Mouse (Mus musculus) adrenal gland, postnatal 36 days (tissue): ENCODE data around the gene Stac2. TPM values are rescaled to one million over a fixed set of nuclear protein-coding genes. Genes with fewer than 3 reads are reported as not detected.

Source experiments
- DNase-seq, 2 experiments: peaks; one replicate each; pipeline ENCODE4 v3.0.0; 2021; ENCODE audit warnings: mixed read lengths in 1 of 2
- total RNA-seq, 2 experiments: library from RNA; stranded (reverse); gene quantifications; 2 replicates each; pipeline ENCODE4 v1.2.3; 2021

Stac2 gene
- total RNA-seq, 2 experiments from 2014 or later: 1.7 to 6.9 TPM

GRCm38 (mm10) chr11:98050940-98051339, 2.3 kb downstream of the Stac2 start:
- DNase-seq: no peak

- no peak for DNase-seq
These were observed 2.8 kb downstream of the Stac2 start for GRCm38 (mm10) chr11:98050520-98050815.

- no peak for DNase-seq
These were observed 3.4 kb downstream of the Stac2 start for GRCm38 (mm10) chr11:98049672-98050519.

- no peak for DNase-seq
These were observed 5.5 kb downstream of the Stac2 start for GRCm38 (mm10) chr11:98047745-98048144.

GRCm38 (mm10) chr11:98046466-98046865, 6.8 kb downstream of the Stac2 start:
- DNase-seq: peak; percentile 85

GRCm38 (mm10) chr11:98045596-98045995, 7.7 kb downstream of the Stac2 start:
- DNase-seq: no peak

- no peak for DNase-seq
These were observed 9.2 kb downstream of the Stac2 start for GRCm38 (mm10) chr11:98044074-98044473.

GRCm38 (mm10) chr11:98042741-98043140, 10.5 kb downstream of the Stac2 start:
- no peak for DNase-seq

- DNase-seq: no peak
These were observed 12.3 kb downstream of the Stac2 start for GRCm38 (mm10) chr11:98040975-98041374.

GRCm38 (mm10) chr11:98037871-98038270, 15.4 kb downstream of the Stac2 start:
- DNase-seq: no peak

GRCm38 (mm10) chr11:98035977-98036377, 17.3 kb downstream of the Stac2 start:
- DNase-seq: peak; percentile 52 to 75

GRCm38 (mm10) chr11:98034840-98035239, 18.4 kb downstream of the Stac2 start:
- DNase-seq: no peak

GRCm38 (mm10) chr11:98034061-98034460, 19.2 kb downstream of the Stac2 start:
- DNase-seq: no peak

GRCm38 (mm10) chr11:98031443-98031770, 21.9 kb downstream of the Stac2 start:
- peak; percentile 82 for DNase-seq

- DNase-seq: no peak
These were observed 22.4 kb downstream of the Stac2 start for GRCm38 (mm10) chr11:98030701-98031442.

GRCm38 (mm10) chr11:98027785-98028184, 25.5 kb downstream of the Stac2 start:
- DNase-seq: no peak

GRCm38 (mm10) chr11:98027297-98027688, 26.0 kb downstream of the Stac2 start:
- DNase-seq: no peak

- DNase-seq: peak; percentile 92 to 93
These were observed 26.5 kb downstream of the Stac2 start, which contains the start of gene Rpl19 for GRCm38 (mm10) chr11:98026570-98027296. Gene Rpl19, plus strand, starts transcription at chr11:98026710.

GRCm38 (mm10) chr11:98026248-98026569, 27.1 kb downstream of the Stac2 start:
- DNase-seq: no peak

- no peak for DNase-seq
These were observed 28.7 kb downstream of the Stac2 start for GRCm38 (mm10) chr11:98024516-98024915.

GRCm38 (mm10) chr11:98022555-98023371, 30.5 kb downstream of the Stac2 start, which contains the start of gene Cacnb1:
Gene Cacnb1, minus strand, starts transcription at chr11:98023034.
- peak; percentile 80 to 88 for DNase-seq

GRCm38 (mm10) chr11:98022253-98022554, 31.1 kb downstream of the Stac2 start:
- DNase-seq: no peak
